Mouse (Mus musculus): ENCODE results near the gene Kcnj6. TPM values are rescaled to one million over a fixed set of nuclear protein-coding genes. Genes with fewer than 3 reads are reported as not detected.

Gene Kcnj6
- polyA plus RNA-seq, 1 experiment from 2014 or later = 0.21 TPM

DNA sequence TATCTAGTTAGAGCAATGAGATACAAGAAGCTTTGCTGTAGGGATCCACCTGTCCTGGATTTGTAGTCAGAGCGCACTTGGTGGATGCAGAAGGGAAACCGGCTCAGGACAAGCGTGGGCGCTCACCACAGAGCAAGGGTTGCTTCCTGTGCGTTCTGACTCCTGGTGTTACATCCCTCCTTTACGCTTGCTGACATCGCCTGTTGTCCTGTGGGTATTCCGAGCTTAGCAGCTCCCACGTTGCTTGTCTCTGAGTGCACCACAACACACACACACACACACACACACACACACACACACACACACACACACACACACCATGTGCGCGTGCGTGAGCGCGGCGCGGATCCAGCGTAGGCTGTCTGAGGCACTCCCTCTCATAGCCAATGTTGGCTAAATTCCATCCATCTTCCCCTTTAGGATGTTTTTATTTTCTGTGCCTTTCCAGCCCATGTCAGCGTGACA lies 272.7 kb downstream of the Kcnj6 start:
- 2% methylated on average over 18 of the region's 18 CpGs for WGBS
- Histone ChIP-seq H3K9ac (0 out of 2 replicates have a peak overlapping the region, but pooled peaks have one; percentile 19), H3K4me2 (peak overlapping the region; percentile 77), H3K4me3 (replicated peaks) (peak overlapping the region; percentile 43), H3K9me3 (no peaks in the 10 kb centered on the region), H3K36me3 (no peaks in the 10 kb centered on the region), H3K4me1 (0 out of 2 replicates have a peak, but pooled peaks cover 2% of the 10 kb centered on the region), H3K27ac (peak overlapping the region; percentile 31; the same call in 1 of the 2 replicates), H3K27me3 (replicated peaks) (no peaks in the 10 kb centered on the region)
- ATAC-seq (ENCODE audit: insufficient read depth, low FRiP score, low read depth) = peak; percentile 20; the same call in 1 of the 2 replicates

DNA sequence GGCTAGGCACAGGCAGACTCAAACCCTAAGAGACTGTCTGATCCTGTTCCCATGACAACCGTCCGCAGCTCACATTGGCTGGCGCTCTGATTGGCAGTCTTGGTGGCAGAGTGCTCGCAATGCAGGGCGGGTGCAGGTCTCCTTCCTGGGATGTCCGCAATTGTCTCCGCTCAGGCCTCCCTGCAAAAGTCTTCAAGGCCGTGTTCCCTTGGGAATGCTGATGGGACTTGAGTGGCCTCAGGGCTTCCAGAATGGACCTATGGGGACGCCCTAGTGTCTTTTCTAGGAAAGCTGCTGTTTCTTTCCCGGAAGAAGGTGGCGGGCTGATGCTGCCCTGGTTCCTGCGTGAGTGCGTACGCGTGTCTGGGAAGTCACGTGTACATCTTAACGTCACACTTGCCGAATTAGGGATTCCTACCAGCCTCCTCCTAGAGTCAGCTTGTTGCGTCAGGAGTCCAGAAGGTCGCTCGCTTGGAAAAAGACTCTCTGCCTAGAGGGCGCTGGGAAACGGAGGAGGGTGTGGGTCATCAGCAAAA lies 273.4 kb downstream of the Kcnj6 start:
- WGBS = under 1% methylated on average over 23 of the region's 23 CpGs
- Histone ChIP-seq H3K27me3 (replicated peaks) (no peaks in the 10 kb centered on the region), H3K4me3 (replicated peaks) (peak overlapping the region; percentile 43), H3K4me2 (peak overlapping the region; percentile 77), H3K9me3 (no peaks in the 10 kb centered on the region), H3K9ac (0 out of 2 replicates have a peak overlapping the region, but pooled peaks have one; percentile 19), H3K4me1 (0 out of 2 replicates have a peak, but pooled peaks cover 2% of the 10 kb centered on the region), H3K36me3 (no peaks in the 10 kb centered on the region), H3K27ac (peak overlapping the region; percentile 31; the same call in 1 of the 2 replicates)
- ATAC-seq (ENCODE audit: insufficient read depth, low FRiP score, low read depth) = peak; percentile 79

DNA sequence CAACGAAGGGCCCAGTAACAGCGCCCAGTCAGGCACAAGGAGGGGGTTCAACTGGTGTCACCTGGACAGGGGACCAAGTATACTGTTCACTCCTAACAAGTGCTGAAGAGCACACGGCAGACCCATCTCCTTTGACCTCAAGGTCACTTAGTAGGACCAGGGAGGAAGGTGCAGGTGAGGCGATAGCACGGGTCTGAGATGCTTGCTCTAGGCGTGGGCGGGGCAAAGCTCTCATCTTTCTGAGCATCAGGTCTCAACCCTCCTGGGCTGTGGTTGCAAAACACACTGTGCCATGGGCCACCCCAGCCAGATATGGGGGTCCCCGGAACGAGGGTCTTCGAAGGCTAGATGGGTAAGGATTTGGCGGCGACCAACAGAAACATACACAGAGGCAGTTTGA lies 274.6 kb downstream of the Kcnj6 start:
- Histone ChIP-seq H3K36me3 (no peaks in the 10 kb centered on the region), H3K27ac (no peak overlapping the region), H3K4me2 (no peak overlapping the region), H3K4me3 (replicated peaks) (no peak overlapping the region), H3K9me3 (no peaks in the 10 kb centered on the region), H3K4me1 (0 out of 2 replicates have a peak, but pooled peaks cover 2% of the 10 kb centered on the region), H3K27me3 (replicated peaks) (no peaks in the 10 kb centered on the region), H3K9ac (no peak overlapping the region)
- WGBS = 84% methylated on average over 12 of the region's 12 CpGs
- ATAC-seq (ENCODE audit: insufficient read depth, low FRiP score, low read depth) = no peak

DNA sequence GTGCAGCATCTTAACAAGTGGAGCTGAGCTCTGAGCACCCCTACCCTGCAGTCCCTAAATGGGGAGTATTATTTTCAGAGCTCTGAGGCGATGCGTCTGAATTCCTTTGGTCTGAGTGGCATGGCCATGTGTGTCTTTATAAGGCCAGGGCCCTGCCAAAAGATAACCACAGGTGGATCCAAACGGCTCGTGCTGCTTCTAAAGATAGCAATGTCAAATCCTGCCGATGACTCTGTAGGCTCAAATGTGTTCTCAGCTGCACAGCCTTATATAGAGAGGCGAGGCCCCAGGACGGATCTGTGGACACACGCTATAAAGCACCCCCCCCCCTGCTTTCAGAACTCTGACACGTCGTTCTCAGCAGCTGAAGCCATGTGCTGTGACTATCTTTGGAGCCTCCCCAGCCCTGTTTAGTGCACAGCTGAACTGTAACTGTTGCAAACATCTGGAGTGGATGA lies 275.9 kb downstream of the Kcnj6 start:
- ATAC-seq (ENCODE audit: insufficient read depth, low FRiP score, low read depth) = no peak
- H3K9ac ChIP-seq = no peak overlapping the region
- no peaks in the 10 kb centered on the region for H3K27me3 ChIP-seq (replicated peaks)
- H3K4me1 ChIP-seq = 0 out of 2 replicates have a peak, but pooled peaks cover 2% of the 10 kb centered on the region
- no peak overlapping the region for H3K4me2 ChIP-seq
- H3K9me3 ChIP-seq = no peaks in the 10 kb centered on the region
- no peak overlapping the region for H3K4me3 ChIP-seq (replicated peaks)
- 54% methylated on average over 10 of the region's 10 CpGs for WGBS
- H3K36me3 ChIP-seq = no peaks in the 10 kb centered on the region
- no peak overlapping the region for H3K27ac ChIP-seq

DNA sequence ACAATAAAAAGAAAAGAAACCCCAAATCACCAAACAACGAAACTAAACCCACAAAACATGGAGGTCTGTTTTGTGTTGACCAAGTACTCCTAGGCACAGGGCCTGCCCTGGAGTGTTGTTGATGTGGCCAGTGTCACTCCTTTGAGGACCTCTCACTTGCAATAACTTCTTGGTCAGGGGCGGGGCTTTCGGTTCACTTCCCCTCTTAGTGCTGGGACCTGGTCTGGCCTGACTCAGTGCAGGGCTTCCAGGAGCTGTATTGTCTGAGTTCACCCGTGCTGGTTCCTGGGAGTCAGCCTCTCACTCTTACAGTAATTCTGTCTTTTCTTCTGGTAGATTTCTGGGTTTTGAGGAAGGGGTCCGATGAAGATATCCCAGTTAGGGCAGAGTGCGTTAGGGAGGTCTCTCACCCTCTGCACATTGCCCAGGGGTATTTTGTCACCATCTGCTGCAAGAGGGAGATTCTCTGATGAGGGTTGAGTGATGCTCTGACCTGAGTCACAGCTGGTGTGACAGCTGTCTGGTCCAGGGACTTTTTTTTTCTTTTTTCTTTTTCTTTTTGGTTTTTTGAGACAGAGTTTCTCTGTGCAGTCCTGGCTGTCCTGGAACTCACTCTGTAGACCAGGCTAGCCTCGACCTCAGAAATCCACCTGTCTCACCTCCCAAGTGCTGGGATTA lies 276.9 kb downstream of the Kcnj6 start:
- Histone ChIP-seq H3K4me3 (replicated peaks) (no peak overlapping the region), H3K9ac (no peak overlapping the region), H3K4me1 (0 out of 2 replicates have a peak, but pooled peaks cover 2% of the 10 kb centered on the region), H3K27ac (no peak overlapping the region), H3K4me2 (no peak overlapping the region), H3K36me3 (no peaks in the 10 kb centered on the region), H3K27me3 (replicated peaks) (no peaks in the 10 kb centered on the region), H3K9me3 (no peaks in the 10 kb centered on the region)
- no peak for ATAC-seq (ENCODE audit: insufficient read depth, low FRiP score, low read depth)
- WGBS = 67% methylated on average over 7 of the region's 7 CpGs

DNA sequence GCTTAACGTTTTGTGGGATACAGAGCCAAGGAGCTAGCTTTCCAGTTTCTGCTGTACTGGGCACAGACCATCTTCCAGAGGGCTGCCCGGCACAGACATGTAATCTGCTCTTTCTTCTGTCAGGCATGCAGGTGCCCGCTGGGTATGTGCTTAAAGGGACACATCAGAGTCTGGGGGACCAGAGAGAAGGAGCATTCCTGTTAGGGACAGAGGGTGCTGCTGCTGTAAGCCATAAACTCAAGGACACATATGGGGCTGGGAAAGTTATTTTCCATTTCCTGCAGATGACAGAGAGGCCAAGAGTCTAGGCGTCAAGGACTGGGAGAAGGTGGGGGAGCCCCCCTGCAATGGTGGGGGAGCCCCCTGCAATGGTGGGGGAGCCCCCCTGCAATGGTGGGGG lies 278.0 kb downstream of the Kcnj6 start:
- 77% methylated on average over 4 of the region's 4 CpGs for WGBS
- 0 out of 2 replicates have a peak, but pooled peaks cover 2% of the 10 kb centered on the region for H3K4me1 ChIP-seq
- H3K4me2 ChIP-seq = no peak overlapping the region
- H3K9ac ChIP-seq = no peak overlapping the region
- ATAC-seq (ENCODE audit: insufficient read depth, low FRiP score, low read depth) = no peak
- no peak overlapping the region for H3K4me3 ChIP-seq (replicated peaks)
- no peaks in the 10 kb centered on the region for H3K36me3 ChIP-seq
- H3K9me3 ChIP-seq = no peaks in the 10 kb centered on the region
- no peak overlapping the region for H3K27ac ChIP-seq
- no peaks in the 10 kb centered on the region for H3K27me3 ChIP-seq (replicated peaks)

DNA sequence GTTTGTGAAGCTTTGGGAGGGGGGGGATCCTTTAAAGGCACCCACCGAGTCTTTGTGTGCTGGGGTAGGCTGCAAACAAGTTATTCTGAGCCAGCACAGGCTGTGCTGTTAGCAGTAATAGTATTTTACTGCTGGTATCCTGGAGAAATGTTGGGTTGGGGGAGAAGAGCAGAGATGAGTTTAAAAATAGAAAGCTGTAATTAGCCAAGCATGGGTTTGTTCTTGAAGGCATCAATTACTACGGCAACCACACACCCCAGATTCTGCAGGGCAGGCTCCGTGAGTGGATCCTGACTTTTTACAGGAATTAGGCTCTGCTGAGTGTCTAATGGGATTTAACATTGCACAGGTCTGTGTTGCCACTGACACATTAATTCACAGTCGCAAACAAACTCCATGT lies 278.6 kb downstream of the Kcnj6 start:
- H3K36me3 ChIP-seq = no peaks in the 10 kb centered on the region
- H3K27me3 ChIP-seq (replicated peaks) = no peaks in the 10 kb centered on the region
- no peak overlapping the region for H3K4me3 ChIP-seq (replicated peaks)
- no peak overlapping the region for H3K4me2 ChIP-seq
- WGBS = 47% methylated on average over 4 of the region's 4 CpGs
- ATAC-seq (ENCODE audit: insufficient read depth, low FRiP score, low read depth) = no peak
- no peak overlapping the region for H3K27ac ChIP-seq
- H3K9me3 ChIP-seq = no peaks in the 10 kb centered on the region
- H3K4me1 ChIP-seq = 0 out of 2 replicates have a peak, but pooled peaks cover 2% of the 10 kb centered on the region
- H3K9ac ChIP-seq = no peak overlapping the region

DNA sequence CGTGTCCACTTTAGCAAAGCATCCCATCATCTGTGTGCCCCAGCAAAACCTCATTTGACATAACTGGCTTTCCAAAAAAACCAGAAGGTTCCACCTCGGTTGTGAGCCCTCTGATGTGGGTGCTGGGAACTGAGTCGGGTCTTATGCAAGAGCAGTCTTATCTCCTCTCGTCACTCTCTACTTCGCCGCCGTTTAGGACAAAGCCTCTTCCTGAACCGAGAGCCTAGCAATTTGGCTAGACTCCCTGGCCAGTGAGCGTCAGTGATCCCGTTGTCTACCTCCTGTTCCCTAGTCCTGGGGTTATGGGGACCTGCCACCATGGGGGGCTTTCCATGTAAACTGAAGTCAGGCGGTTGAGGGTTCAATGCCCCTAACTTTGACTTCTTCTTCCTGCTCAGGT lies 280.4 kb downstream of the Kcnj6 start:
- Histone ChIP-seq H3K9me3 (no peaks in the 10 kb centered on the region), H3K9ac (no peak overlapping the region), H3K4me2 (no peak overlapping the region), H3K4me3 (replicated peaks) (no peak overlapping the region), H3K27ac (no peak overlapping the region), H3K36me3 (no peaks in the 10 kb centered on the region), H3K4me1 (no peaks in the 10 kb centered on the region), H3K27me3 (replicated peaks) (no peaks in the 10 kb centered on the region)
- WGBS = 92% methylated on average over 11 of the region's 11 CpGs
- ATAC-seq (ENCODE audit: insufficient read depth, low FRiP score, low read depth) = no peak

DNA sequence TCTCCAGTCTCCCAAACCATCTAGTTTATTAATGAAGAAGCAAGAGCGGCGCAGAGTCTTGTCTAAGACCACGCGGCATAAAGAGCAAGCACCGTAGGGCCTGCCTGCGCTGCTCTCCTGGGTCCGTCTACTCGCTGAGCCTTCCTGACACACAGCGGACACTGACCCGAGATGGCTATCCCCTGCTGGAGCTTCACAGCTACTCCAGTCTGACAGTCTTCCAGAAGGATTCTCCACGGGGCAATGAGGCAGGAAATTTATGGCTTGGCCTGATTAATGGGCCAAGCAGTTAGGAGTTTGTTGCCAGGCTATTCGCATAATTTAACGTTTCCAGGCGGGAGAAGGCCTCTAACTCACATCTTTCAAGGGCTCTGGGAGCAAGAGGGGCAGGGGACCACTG lies 283.0 kb downstream of the Kcnj6 start:
- ATAC-seq (ENCODE audit: insufficient read depth, low FRiP score, low read depth) = no peak
- Histone ChIP-seq H3K4me3 (replicated peaks) (no peak overlapping the region), H3K27me3 (replicated peaks) (no peaks in the 10 kb centered on the region), H3K4me1 (no peaks in the 10 kb centered on the region), H3K27ac (no peak overlapping the region), H3K9ac (no peak overlapping the region), H3K9me3 (no peaks in the 10 kb centered on the region), H3K4me2 (no peak overlapping the region), H3K36me3 (no peaks in the 10 kb centered on the region)
- 57% methylated on average over 14 of the region's 14 CpGs for WGBS

DNA sequence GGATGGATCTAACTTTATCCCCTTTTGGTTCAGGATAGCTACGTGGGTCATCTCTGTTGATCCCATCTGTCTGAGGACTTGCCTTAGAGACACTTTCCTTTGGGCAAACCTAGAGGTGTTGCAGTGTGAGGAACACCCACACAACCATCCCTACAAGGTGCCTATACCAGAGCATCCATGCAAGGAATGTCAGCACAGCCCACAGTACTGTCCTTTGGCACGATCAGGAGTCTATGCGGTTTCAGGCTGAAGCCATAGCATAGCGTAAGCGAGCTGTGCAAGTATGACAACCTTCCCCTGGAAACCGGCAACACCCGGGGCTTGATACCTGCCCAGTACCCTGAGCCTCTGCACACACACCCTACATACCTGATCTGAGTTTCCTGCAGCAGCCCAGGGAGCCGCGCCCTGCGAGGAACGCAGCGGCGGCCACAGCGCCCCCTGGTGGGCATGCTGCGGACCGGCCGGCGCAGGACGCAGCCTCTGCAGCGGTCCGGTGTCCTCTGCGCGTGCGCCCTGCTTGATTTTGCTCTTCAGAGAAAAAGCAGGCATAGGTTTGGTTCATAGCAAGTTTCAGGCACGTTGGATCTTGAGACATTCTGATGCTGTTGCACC lies 283.9 kb downstream of the Kcnj6 start:
- Histone ChIP-seq H3K4me2 (peak overlapping the region; percentile 53), H3K9ac (no peak overlapping the region), H3K4me1 (no peaks in the 10 kb centered on the region), H3K27ac (no peak overlapping the region), H3K36me3 (no peaks in the 10 kb centered on the region), H3K27me3 (replicated peaks) (no peaks in the 10 kb centered on the region), H3K4me3 (replicated peaks) (peak overlapping the region; percentile 16), H3K9me3 (no peaks in the 10 kb centered on the region)
- peak; percentile 87 for ATAC-seq (ENCODE audit: insufficient read depth, low FRiP score, low read depth)
- 8% methylated on average over 25 of the region's 25 CpGs for whole genome bisulfite sequencing

DNA sequence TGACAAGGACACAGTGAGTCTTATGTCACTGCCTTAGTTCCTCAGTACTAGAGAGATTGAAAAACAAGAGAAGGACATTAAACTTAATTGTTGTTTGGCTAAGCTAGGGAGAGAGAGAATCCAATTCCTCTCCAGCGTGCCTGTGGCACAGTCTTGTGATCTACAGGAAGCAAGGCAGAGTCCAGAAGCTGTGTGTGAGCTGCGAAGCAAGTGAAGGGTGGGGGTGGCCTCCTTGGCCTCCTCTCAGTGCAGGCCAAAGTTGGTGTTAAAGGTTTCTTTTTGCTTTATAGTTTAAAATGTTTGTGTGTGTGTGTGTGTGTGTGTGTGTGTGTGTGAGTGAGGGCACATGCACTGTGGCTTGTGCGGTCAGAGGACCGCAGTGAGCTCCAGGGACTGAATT lies 295.5 kb downstream of the Kcnj6 start:
- H3K4me2 ChIP-seq = no peak overlapping the region
- no peak for ATAC-seq (ENCODE audit: insufficient read depth, low FRiP score, low read depth)
- no peaks in the 10 kb centered on the region for H3K9me3 ChIP-seq
- WGBS = 92% methylated on average over 4 of the region's 4 CpGs
- no peak overlapping the region for H3K4me3 ChIP-seq (replicated peaks)
- H3K36me3 ChIP-seq = no peaks in the 10 kb centered on the region
- H3K27ac ChIP-seq = no peak overlapping the region
- H3K4me1 ChIP-seq = no peaks in the 10 kb centered on the region
- H3K9ac ChIP-seq = no peak overlapping the region
- H3K27me3 ChIP-seq (replicated peaks) = no peaks in the 10 kb centered on the region

DNA sequence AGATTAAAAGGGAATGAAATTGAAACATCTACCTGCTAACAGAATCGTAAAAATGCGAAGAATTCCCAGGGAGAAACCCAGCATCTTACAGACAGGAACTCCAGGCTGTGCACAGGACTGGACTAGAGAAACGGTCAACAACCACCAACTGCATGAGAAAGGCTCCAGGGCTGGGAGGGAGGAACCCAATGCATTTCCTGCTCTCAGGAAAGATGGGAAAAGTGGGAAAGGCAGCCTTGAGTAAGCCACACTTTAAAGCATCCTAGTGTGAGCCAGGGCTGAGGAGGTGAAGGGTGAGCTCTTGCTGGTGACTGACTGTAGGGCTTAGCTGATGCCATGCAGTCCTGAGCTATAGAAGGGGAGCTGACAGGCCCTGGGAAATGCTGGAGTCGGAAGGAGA lies 296.4 kb downstream of the Kcnj6 start:
- Histone ChIP-seq H3K9me3 (no peaks in the 10 kb centered on the region), H3K36me3 (0 out of 2 replicates have a peak, but pooled peaks cover under 1% of the 10 kb centered on the region), H3K4me2 (no peak overlapping the region), H3K27ac (no peak overlapping the region), H3K9ac (no peak overlapping the region), H3K4me1 (no peaks in the 10 kb centered on the region), H3K27me3 (replicated peaks) (no peaks in the 10 kb centered on the region), H3K4me3 (replicated peaks) (no peak overlapping the region)
- ATAC-seq (ENCODE audit: insufficient read depth, low FRiP score, low read depth) = no peak
- 78% methylated on average over 4 of the region's 4 CpGs for WGBS

Data from stomach, embryonic 15.5 days (tissue).